Mouse (Mus musculus): ENCODE measurements at regions not wholly inside any gene's neighbourhood (a gene's known extent, or its start where the extent isn't known, plus 50 kb on each side); places are given as distances from the start of the nearest gene placed in this dataset.

DNA sequence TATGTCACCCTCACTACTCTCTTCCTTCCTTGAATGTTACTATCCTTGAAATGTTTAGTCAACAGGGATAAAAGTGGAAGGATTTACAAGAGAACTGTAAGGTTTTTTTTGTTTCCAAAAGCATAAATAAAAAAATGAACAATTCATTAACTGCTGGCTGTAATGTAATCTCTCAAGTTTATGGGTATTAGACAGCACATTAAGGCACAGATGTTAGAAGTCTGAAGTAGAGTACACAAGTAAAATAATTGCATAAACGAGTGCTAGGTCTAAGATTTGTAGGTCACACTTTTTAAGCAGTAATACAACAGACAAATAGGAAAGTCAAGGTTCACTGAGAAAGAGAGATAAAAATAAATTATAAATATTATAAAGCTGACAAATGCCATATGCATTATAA is 103.3 kb upstream of the Klf6 start:
- 73% methylated on average over 1 of the region's 1 CpGs for WGBS
- ATAC-seq (ENCODE audit: insufficient number of reproducible peaks, low FRiP score), result no peak
- H3K4me3 ChIP-seq, result no peak overlapping the region
- no peaks in the 10 kb centered on the region for H3K9me3 ChIP-seq (replicated peaks)
- no peak overlapping the region for H3K27ac ChIP-seq (ENCODE audit: poor library complexity, severe bottlenecking)
- H3K4me1 ChIP-seq (replicated peaks), result no peaks in the 10 kb centered on the region
- no peaks in the 10 kb centered on the region for H3K36me3 ChIP-seq
- no peak overlapping the region for H3K9ac ChIP-seq
- no peaks in the 10 kb centered on the region for H3K27me3 ChIP-seq (replicated peaks)
- no peak overlapping the region for H3K4me2 ChIP-seq

DNA sequence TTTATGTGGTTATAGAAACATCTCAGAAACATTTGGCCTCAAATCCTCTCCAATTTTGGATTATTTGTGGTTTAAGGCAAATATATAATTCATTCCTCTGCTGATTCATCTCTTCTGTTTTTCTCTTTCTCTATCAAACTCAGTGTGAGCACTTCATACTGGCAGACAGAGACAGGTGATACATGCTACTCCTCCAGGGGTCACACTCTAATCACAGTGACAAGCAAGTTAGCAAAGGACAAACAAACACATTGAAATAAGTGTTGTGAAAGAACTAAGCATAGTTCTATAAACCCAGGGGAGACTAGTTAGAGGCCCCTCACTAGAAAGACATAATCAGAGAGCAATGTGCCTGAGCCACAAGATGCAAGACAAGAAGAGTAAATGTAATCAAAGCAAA is 101.3 kb upstream of the Klf6 start:
- H3K9me3 ChIP-seq (replicated peaks), result no peaks in the 10 kb centered on the region
- no peaks in the 10 kb centered on the region for H3K27me3 ChIP-seq (replicated peaks)
- no peak overlapping the region for H3K9ac ChIP-seq
- ATAC-seq (ENCODE audit: insufficient number of reproducible peaks, low FRiP score), result no peak
- H3K4me3 ChIP-seq, result no peak overlapping the region
- no peaks in the 10 kb centered on the region for H3K36me3 ChIP-seq
- H3K27ac ChIP-seq (ENCODE audit: poor library complexity, severe bottlenecking), result no peak overlapping the region
- no peak overlapping the region for H3K4me2 ChIP-seq
- no peaks in the 10 kb centered on the region for H3K4me1 ChIP-seq (replicated peaks)

- ATAC-seq (ENCODE audit: insufficient number of reproducible peaks, low FRiP score), result no peak
- H3K9ac ChIP-seq, result no peak overlapping the region
- no peaks in the 10 kb centered on the region for H3K36me3 ChIP-seq
- H3K4me3 ChIP-seq, result no peak overlapping the region
- H3K4me1 ChIP-seq (replicated peaks), result peaks cover 10% of the 10 kb centered on the region; the same call in 1 of the 2 replicates
- no peak overlapping the region for H3K4me2 ChIP-seq
- H3K27ac ChIP-seq (ENCODE audit: poor library complexity, severe bottlenecking), result no peak overlapping the region
- WGBS, result 63% methylated on average over 6 of the region's 6 CpGs
- no peaks in the 10 kb centered on the region for H3K9me3 ChIP-seq (replicated peaks)
- H3K27me3 ChIP-seq (replicated peaks), result no peaks in the 10 kb centered on the region
Observed at GRCm38 (mm10) chr13:5766394-5766793, 94.9 kb upstream of the Klf6 start.

GRCm38 (mm10) chr13:5767202-5767601 is 94.1 kb upstream of the Klf6 start:
- Histone ChIP-seq H3K9me3 (replicated peaks) (no peaks in the 10 kb centered on the region), H3K4me3 (no peak overlapping the region), H3K27me3 (replicated peaks) (no peaks in the 10 kb centered on the region), H3K27ac (ENCODE audit: poor library complexity, severe bottlenecking) (no peak overlapping the region), H3K9ac (no peak overlapping the region), H3K4me2 (no peak overlapping the region), H3K36me3 (no peaks in the 10 kb centered on the region), H3K4me1 (replicated peaks) (peaks cover 10% of the 10 kb centered on the region; the same call in 1 of the 2 replicates)
- no peak for ATAC-seq (ENCODE audit: insufficient number of reproducible peaks, low FRiP score)
- WGBS, result 73% methylated on average over 1 of the region's 1 CpGs

GRCm38 (mm10) chr13:5768699-5769098 is 92.6 kb upstream of the Klf6 start:
- Histone ChIP-seq H3K9me3 (replicated peaks) (no peaks in the 10 kb centered on the region), H3K27me3 (replicated peaks) (no peaks in the 10 kb centered on the region), H3K27ac (ENCODE audit: poor library complexity, severe bottlenecking) (no peak overlapping the region), H3K36me3 (no peaks in the 10 kb centered on the region), H3K4me3 (no peak overlapping the region), H3K4me2 (no peak overlapping the region), H3K9ac (no peak overlapping the region), H3K4me1 (replicated peaks) (peaks cover 10% of the 10 kb centered on the region; the same call in 1 of the 2 replicates)
- 87% methylated on average over 2 of the region's 2 CpGs for WGBS
- ATAC-seq (ENCODE audit: insufficient number of reproducible peaks, low FRiP score), result no peak

- ATAC-seq (ENCODE audit: insufficient number of reproducible peaks, low FRiP score), result no peak
- Histone ChIP-seq H3K27me3 (replicated peaks) (no peaks in the 10 kb centered on the region), H3K9me3 (replicated peaks) (no peaks in the 10 kb centered on the region), H3K36me3 (no peaks in the 10 kb centered on the region), H3K4me1 (replicated peaks) (peaks cover 10% of the 10 kb centered on the region; the same call in 1 of the 2 replicates), H3K9ac (no peak overlapping the region), H3K4me3 (no peak overlapping the region), H3K27ac (ENCODE audit: poor library complexity, severe bottlenecking) (no peak overlapping the region), H3K4me2 (no peak overlapping the region)
- WGBS, result 50% methylated on average over 7 of the region's 7 CpGs
Observed at GRCm38 (mm10) chr13:5769283-5770260, 91.7 kb upstream of the Klf6 start.

DNA sequence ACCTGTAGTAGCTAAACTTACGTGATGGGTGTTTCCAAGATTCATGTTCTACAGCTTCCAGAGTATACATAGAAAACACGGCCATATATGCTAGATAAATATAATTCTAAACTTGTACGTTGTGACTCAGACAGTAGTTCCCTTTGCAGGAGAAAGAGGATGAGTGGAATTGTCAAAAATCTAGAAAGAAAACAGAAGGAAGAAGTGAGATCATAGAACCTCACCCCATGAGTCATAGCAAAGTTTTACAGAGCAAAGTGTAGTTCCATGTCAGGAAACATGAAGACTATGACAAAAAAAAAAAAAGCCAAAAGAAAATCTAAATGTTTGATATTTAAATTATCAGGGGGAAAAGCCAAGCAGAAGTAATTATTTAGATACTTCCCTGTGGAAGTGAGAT is 87.5 kb upstream of the Klf6 start:
- Histone ChIP-seq H3K9ac (no peak overlapping the region), H3K4me1 (replicated peaks) (peaks cover 10% of the 10 kb centered on the region; the same call in 1 of the 2 replicates), H3K27me3 (replicated peaks) (no peaks in the 10 kb centered on the region), H3K4me3 (no peak overlapping the region), H3K36me3 (no peaks in the 10 kb centered on the region), H3K27ac (ENCODE audit: poor library complexity, severe bottlenecking) (no peak overlapping the region), H3K9me3 (replicated peaks) (no peaks in the 10 kb centered on the region), H3K4me2 (no peak overlapping the region)
- 71% methylated on average over 3 of the region's 3 CpGs for WGBS
- ATAC-seq (ENCODE audit: insufficient number of reproducible peaks, low FRiP score), result no peak

DNA sequence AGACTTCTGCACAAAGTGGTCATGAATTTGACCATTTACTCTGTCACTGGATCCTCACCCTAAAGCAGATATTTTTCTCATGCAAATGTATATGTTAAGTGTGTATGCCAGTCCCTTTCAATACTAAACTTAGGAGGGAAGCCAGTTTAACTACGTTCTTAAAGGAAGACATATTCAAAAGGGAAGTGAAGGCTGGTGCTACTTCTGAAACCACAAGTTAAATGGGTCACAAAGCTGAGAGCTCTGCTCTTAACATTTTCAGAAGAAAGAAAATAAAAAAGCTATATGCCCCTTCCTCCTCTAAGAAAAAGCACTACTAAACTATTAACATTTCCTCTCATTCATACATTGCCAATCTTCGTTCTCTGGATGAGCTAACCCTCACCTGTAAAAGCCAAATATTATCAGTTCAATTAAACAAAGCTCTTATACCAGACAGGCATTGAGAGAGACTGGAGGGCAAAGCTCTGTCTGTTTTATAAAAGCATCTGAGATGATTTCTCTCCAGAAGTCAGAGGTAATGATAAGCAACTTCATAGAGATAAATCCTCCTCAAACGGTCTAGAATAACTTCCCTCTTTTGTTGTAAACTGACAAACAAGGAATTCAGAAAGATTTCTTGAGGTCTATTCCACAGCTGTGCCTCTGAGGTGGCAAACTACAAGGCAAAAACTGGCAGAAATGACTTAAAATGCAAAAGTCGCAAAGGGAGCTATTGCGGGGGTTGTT is 82.7 kb upstream of the Klf6 start:
- 57% methylated on average over 5 of the region's 5 CpGs for WGBS
- H3K9ac ChIP-seq, result no peak overlapping the region
- ATAC-seq (ENCODE audit: insufficient number of reproducible peaks, low FRiP score), result no peak
- H3K36me3 ChIP-seq, result no peaks in the 10 kb centered on the region
- no peak overlapping the region for H3K27ac ChIP-seq (ENCODE audit: poor library complexity, severe bottlenecking)
- H3K4me2 ChIP-seq, result no peak overlapping the region
- no peaks in the 10 kb centered on the region for H3K27me3 ChIP-seq (replicated peaks)
- H3K9me3 ChIP-seq (replicated peaks), result no peaks in the 10 kb centered on the region
- H3K4me3 ChIP-seq, result no peak overlapping the region
- H3K4me1 ChIP-seq (replicated peaks), result no peaks in the 10 kb centered on the region

DNA sequence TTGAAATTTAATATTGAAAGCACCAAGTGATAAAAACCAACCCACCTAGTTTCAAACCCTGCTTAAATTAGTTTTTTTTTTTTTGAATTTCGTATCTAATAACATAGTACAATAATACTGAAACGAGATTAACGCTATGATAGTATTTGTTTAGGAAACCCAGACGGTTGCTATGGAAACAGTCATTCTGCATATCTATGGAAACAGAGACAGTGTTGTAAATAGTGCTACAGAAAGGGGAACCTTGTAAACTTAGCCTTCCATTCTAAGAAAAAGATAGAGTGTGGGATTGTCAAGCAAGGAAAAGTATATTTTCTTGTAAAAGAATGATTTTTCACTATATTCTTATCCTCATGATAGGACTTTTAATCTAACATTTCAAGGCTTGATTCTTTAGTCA is 81.9 kb upstream of the Klf6 start:
- 47% methylated on average over 4 of the region's 4 CpGs for WGBS
- no peak overlapping the region for H3K4me2 ChIP-seq

GRCm38 (mm10) chr13:5782540-5782939 is 78.7 kb upstream of the Klf6 start:
- Histone ChIP-seq H3K36me3 (no peaks in the 10 kb centered on the region), H3K4me1 (replicated peaks) (no peaks in the 10 kb centered on the region), H3K4me3 (no peak overlapping the region), H3K27me3 (replicated peaks) (no peaks in the 10 kb centered on the region), H3K4me2 (no peak overlapping the region), H3K9ac (no peak overlapping the region), H3K9me3 (replicated peaks) (no peaks in the 10 kb centered on the region), H3K27ac (ENCODE audit: poor library complexity, severe bottlenecking) (no peak overlapping the region)
- no peak for ATAC-seq (ENCODE audit: insufficient number of reproducible peaks, low FRiP score)
- 68% methylated on average over 1 of the region's 1 CpGs for WGBS

More for the DNA sequence above, 81.9 kb upstream of the Klf6 start:
- Histone ChIP-seq H3K9me3 (replicated peaks) (no peaks in the 10 kb centered on the region), H3K27me3 (replicated peaks) (no peaks in the 10 kb centered on the region), H3K36me3 (no peaks in the 10 kb centered on the region), H3K27ac (ENCODE audit: poor library complexity, severe bottlenecking) (no peak overlapping the region), H3K4me3 (no peak overlapping the region), H3K4me1 (replicated peaks) (no peaks in the 10 kb centered on the region), H3K9ac (no peak overlapping the region)
- no peak for ATAC-seq (ENCODE audit: insufficient number of reproducible peaks, low FRiP score)

GRCm38 (mm10) chr13:5787114-5787513 is 74.2 kb upstream of the Klf6 start:
- Histone ChIP-seq H3K36me3 (no peaks in the 10 kb centered on the region), H3K9ac (no peak overlapping the region), H3K9me3 (replicated peaks) (no peaks in the 10 kb centered on the region), H3K27ac (ENCODE audit: poor library complexity, severe bottlenecking) (no peak overlapping the region), H3K4me3 (no peak overlapping the region), H3K27me3 (replicated peaks) (no peaks in the 10 kb centered on the region), H3K4me1 (replicated peaks) (no peaks in the 10 kb centered on the region), H3K4me2 (no peak overlapping the region)
- ATAC-seq (ENCODE audit: insufficient number of reproducible peaks, low FRiP score), result no peak
